Mouse (Mus musculus): ENCODE measurements at regions not wholly inside any gene's neighbourhood (a gene's known extent, or its start where the extent isn't known, plus 50 kb on each side); places are given as distances from the start of the nearest gene placed in this dataset.
A peak's percentile ranks its signal among the peaks of the same experiment; 100 is the strongest.

DNA sequence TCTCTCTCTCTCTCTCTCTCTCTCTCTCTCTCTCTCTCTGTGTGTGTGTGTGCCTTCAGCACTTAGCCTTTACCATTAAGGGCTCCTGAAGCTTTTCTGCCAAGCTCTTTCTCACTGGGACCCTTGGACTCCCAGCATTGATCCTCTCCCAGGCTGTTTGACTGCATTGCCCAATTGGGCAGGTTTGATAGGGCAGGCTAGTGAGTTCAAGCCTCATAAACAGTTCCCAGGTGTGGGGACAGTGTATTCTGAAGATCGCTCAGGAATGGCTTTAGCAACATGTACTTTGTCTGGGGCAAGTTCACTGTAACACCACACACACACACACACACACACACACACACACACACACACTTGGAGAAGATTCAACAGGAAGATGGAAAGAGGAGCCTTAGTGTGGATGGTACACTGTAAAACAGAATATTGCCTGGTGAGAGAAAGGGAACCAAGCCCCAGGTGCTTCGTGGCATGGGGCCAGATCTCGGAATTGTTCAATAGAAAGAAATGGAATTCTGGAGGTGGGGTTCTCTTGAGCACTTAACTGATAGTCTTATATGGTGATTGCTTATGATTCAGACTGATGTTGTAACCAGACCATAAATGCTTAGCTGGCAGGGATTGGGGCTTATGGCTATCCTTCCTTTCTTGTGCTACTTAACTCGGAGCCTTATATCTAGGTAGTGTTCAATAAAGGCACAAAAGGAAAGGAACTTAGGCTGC lies 229.5 kb downstream of the 4933412E24Rik start:
- no peak for ATAC-seq

DNA sequence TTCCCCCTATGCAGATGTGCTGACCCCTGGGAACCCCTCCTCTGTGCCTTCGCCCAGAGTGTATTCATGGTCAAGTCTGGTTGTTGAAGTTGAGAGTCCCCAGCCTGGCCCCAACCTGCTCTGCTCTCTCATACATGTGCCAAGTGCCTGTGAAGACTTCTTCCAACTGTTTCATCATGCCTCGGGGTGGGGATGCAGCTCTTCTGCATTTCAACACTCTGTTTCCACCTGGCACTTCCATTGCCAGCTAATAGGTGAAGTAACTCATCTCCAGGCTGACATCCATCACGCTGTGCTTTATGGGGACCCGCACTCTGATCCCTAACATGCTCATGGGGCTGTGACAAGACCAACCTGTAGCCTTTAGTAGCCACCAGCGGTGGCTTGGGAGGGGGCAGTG lies 230.4 kb downstream of the 4933412E24Rik start:
- ATAC-seq = no peak

DNA sequence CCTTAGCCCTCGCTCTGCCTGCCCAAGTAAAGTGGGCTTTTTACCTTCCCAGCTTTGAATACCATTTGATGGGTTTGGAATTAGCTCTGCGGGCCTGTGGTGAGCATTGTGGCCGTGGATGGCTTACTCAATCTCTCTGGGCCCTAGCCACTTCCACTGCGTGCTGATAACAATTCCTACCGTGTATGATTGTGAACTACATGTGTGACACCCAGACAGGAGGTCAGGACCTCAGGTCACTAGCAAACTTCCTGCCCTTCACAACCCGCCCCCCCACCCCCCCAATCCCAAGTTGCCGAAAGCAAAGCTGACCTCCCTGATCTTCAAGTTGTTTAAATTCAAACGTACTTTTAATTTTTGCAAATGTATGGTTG lies 231.9 kb downstream of the 4933412E24Rik start:
- no peak for ATAC-seq

DNA sequence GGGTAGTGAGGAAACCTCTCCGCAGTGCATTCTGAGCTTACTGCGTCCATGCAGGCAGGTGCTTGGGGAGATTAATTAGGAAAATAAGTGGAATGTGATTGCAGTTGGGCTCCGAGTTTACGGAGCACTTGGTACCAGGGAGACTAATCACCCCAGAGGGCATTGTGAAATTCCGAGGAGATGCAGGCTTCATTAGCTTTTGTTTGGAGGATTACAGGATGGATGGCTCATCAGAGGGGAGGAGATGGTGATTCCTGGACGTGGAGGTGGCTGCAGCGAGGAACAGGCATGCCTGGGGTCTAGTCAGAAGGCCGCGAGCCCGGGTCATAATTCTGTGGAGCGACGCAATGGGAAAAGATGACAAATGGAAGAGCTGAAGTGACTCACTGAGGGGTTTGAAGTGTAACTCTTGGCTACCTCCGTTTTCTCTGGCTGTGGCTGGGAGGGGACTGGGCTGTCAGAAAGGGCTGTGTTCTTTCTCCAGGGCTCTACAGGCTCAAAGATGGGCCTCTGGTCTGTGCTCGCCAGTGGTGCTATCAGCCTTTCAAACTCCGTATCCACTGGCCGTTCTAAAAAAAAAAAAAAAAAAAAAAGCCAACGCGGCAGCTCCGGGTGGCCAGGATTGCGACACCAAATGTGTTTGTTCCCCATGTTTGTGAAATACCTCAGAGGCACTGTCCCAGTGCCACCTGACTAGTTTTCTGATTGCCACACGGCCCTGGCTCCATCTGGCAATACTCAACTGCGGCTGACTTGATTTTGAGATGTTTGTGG lies 232.4 kb downstream of the 4933412E24Rik start:
- ATAC-seq = no peak

DNA sequence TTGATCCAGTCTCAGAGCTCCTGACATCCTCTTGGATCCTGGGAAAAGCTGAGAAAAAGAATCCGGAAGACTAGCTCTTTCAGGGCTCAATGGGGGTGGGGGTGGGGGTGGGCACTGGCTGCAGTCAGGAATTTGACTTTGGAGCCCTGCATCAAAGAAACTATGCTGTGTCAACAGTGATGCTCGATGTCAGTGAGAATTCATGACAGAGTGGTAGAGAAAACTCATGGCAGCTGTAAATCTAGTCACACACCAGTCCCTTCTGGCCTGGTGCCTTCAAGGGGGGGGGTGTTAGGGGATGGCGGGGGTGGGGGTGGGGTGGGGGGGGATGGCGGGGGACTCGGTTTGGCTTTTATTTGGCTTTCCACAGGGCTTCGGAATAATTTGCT lies 233.0 kb downstream of the 4933412E24Rik start:
- no peak for ATAC-seq

DNA sequence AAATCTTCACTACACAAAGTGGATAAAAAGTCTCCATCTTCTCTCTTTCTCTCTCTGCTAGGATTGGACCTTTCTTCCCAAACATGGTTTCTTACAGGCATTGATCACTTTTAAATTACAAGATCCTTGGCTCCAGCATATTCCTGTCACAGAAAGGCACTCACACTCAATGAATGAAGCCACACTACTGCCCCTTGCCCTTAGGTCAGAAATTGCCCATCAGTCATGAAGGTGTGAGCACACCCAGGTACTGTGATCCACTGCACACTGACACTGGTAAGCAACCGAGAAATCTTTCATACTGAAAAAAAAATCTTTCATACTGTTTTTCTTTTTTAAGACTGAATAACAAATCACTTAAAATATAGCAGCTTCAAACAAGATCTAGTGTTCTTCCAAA lies 235.9 kb downstream of the 4933412E24Rik start:
- no peak for ATAC-seq

DNA sequence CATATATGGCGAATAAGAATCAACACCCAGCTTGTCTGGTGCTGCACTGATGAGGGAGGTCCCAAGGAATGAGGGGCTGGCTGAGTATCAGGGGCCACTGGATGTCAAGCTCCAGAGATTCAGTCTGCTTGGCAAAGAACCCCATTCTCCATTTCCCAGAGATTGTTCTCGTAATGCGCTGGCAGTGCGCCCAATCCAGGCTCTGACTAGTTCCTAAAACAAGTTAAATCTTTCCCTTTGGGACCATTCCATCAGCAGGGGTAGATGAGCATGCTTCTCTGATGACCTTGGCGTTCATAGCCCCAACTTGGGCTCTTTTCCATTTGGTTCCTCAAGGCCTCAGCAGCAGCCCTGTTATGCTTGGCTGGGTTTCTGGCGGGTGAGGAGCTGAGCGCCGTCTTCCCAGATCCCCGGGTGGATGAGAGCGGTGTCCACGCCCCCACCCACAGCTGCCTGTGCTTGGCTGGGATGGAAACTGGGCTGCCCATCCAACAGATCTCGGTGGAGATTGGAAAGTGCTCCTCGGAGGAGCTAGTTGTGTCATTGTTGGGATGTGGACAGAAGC lies 239.0 kb downstream of the 4933412E24Rik start:
- ATAC-seq = no peak

DNA sequence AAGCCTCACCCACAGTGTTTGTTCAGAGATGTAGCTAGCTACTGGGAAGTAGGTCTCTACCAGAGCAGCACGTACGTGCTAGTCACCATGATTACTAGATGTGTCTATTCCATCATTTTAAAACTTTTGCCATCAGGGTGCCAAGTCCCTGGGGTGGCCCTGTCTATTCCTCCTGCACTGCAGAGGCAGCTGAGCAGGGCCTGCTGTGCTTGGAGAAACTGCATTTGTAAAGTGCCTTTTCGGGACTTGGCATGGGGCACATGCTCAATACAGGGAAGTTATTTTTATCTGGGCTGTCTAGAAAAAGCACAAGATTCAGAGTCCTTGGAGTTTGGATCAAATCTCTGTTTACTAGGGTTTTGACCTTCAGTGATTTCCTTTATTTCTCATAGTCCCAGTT lies 240.6 kb downstream of the 4933412E24Rik start:
- ATAC-seq = no peak

DNA sequence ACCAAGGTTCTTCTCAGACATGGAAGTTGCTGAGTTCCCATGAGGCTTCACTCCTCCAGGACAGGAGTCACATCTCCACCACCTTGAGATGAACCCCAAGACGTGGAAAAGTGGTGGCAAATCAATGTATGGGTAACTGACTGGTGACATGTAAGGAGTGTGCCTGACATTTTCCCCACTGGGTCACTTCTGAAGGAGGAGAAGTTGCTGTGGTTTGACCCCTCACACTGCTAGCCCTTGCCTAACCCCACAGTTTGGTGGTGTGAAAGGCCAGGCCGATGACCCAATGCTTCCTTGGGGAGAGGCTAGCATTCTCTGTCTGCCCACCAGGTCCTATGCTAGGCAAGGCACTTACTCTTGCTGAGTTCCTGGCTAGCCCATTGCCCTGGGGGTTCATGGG lies 242.4 kb downstream of the 4933412E24Rik start:
- no peak for ATAC-seq

DNA sequence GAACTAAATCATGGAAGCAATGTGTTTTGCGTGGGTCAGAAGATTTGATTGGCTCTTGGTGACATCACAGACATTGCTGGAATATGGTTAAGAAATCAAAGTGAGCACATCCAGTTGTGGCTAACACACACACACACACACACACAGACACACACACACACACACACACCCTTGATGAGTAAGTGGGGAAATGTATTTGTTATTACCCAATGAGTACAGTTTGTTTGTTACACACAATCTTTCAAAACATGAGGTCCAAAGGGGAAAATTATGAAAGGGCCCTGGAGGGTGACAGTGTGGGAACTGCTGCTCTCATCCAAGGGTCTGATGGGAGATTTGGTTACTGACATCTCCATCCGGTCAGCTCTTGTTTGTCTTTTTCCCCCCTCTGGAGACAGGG lies 243.8 kb downstream of the 4933412E24Rik start:
- ATAC-seq = no peak

DNA sequence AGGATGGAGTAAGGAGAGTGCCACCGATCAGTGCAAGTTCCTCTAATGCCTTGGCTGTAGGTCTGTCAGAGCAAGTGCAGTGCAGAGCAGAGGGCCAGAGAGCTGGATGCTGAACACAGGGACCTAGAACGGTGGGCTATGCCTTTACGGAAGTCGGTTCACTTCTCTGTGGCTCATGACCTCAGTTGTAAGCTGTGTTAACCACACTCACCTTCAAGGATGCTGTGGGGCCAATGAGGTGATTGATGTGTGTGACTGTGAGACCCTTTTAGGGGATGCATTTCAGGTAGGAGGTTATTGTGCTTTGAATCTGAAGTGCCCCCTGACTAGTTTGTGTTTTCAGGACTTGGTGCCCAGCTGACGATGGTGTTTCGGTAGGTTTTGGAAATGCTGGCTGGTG lies 254.4 kb downstream of the 4933412E24Rik start:
- peak; percentile 50 for ATAC-seq

DNA sequence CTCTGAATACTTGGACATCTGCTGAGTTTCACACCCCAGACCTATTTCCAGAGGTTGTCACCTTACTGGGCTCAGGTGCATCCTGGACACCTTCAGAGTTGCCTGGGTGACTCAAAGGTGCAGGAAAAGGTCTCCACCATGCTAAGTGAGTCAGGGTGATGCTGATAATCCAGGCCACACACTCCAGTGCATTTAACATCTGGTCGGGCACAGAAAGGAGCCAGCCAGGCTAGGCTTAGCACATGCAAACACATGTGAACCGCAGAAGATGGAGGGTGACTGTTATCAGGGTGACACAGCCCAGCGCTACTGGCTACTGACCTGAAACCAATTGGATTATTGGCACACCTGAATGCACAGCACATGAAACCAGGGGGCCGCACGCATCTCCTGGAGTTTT lies 255.9 kb downstream of the 4933412E24Rik start:
- no peak for ATAC-seq

DNA sequence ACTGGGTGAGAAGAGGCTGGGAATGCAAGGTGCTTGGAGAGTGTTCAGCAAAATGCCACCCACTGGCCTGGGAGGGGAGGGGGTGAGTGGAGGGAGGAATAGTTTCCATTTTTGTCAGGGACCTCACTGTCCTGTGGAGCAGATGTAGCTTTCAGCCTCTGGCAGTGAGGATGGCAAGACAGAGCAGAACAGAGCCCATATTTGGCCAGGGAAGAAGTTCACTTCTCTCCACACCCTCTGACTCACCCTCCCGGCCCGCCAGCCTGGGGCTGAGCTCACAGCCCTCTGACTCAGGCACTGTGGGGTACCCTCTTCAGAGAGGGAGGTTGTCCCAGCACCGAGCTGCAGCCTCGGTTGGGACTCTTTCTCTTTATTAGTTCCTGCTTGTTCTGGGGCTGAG lies 256.8 kb downstream of the 4933412E24Rik start:
- ATAC-seq = no peak

DNA sequence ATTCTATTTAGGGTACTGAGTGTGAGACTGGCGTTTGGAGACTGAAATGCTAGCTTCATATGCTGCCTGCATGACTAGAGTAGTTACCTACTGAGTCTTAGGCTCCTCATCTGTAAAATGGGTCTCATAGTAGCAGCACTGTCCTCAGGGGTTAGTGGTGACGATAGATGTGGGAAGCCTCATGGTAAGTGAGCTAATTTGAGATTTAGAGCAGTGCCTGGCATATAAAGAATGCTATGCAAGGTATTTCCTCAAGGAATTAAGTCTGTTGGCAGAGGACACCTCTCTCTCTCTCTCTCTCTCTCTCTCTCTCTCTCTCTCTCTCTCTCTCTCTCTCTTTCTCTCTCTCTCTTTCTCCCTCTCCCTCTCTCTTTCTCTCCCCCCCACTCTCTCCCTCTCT lies 257.4 kb downstream of the 4933412E24Rik start:
- ATAC-seq = no peak

DNA sequence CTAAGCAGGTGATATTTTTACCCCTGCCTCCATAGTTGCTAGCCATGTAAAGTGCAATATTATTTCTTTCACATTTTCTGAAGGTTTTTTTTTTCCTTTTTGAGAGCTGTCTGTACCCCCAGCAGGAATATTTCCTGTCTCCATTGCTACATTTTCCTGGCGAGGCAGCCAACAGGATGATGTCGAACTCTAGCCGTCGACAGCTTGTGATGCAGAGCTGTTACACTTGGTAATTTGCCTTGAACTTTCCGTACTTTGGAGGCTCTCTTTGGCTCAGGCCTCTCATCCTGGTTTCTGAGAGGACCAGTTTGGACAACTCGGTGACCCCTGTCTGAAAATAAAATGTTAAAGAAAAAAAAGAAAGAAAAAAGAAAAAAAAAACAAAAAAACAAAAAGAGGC lies 260.3 kb downstream of the 4933412E24Rik start:
- no peak for ATAC-seq

DNA sequence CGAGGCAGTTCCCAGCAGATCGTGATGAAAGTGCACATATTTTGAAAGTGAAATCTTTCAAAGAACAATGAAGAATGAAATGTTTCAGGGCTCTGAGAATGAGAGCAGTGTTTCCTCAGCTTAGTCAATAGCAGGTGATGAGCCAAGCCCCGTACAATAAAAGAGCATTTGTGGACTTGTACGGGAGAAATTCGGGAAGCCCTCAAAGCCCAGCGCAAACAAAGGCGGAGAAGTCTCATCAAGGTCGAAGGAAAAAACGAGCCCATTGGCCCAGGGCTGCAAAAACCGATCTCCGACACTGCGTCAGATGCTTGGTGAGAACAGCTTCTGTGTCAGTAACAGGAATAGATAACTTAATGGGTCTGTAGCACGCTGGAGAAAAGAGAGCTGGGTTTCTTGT lies 261.5 kb downstream of the 4933412E24Rik start:
- no peak for ATAC-seq

DNA sequence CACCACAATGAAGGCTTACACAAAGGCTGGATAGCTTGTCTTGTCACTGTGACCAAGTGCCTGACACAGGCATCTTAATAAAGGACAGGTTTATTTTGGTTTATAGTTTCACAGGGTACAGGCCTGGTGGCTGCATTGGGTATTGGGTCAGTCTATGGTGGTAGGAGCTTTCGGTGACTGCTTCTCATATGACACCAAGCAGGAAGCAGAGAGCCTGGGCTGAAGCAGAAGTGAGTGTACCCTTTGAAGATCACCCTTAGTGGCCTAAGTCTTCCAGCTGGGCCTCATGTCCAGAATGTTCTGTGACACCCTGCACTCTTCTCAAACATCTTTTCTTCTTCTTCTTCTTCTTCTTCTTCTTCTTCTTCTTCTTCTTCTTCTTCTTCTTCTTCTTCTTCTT lies 264.1 kb downstream of the 4933412E24Rik start:
- no peak for ATAC-seq

DNA sequence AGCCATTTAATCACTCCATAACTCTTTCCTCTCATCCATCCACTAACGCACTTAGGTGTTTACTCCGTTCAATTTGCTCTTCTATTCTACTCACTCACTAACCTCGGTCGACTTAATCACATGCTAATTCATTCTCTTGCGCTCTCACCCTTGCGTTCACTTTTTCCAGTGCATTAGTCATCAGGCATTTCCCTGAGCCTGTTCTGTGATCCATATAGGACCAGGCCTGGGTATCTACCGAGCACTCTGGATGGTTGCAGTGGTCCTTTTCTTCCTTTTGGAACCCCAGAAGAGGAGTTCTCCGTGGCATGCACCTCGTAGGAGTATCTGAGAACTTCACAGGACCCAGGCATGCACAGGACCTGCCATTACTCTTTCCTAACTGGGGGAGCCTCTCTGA lies 270.1 kb downstream of the 4933412E24Rik start:
- no peak for ATAC-seq

DNA sequence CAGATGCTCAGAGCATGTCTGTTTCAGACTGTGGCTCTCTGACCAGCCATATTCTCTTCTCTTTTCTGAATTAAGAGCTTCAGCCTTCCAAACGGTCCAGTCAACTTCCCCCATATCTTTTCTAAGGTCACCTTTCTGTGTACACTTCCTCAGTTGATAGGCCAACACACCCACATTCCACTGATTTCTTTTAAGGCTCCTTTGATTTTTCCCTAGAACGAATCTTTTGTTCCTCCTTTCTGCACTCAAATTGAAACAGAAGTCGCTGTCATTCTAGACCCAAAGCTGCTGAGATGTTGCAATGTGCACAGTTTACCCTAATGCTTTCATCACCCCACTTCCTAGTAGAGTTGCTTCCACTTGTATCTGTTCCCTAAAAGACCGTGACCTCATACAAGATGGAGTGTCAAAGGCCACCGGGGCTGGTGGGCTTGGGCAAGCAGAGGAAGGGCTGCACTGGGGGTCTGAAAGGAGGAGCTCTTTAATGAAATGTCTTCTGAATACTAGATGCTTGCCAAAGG lies 271.9 kb downstream of the 4933412E24Rik start:
- ATAC-seq = no peak

DNA sequence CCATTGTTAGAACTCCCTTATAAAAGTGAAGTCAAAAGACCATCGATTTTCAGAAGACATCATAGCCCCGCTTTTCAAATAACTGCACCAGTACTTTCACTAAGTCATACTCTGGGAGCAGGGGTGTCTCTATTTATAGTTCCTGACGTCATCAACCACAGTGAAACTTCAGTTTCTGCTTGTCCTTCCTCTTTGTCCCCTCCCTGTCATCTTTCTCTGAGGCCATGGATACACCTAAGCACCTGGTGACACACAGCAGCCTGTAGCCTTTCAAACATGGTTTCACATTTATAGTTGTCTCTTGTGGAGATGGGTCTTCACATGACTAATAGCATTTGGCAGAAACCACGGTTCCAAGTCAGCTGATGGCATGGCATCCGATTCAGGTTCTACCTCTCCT lies 277.2 kb downstream of the 4933412E24Rik start:
- ATAC-seq = peak; percentile 82

DNA sequence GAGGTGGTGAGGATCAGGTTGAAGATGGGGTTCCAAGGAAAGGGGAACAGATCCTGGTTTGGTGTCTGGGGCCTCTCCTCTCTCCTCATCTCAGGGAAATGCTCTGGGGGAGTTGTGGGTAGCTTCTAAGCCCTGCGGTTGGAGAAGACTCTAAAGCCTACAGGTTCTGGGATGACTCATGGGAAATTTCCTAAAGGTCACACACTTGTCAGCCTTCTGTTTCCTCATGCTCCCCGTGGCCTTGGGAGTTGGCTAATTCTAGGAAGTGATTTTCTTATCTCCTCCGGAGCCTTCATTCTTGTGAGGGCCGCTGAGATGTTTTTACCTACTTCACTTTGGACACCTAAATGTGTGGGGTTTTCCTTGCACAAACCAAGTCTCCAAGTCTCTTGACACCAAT lies 279.2 kb downstream of the 4933412E24Rik start:
- ATAC-seq = peak; percentile 24

DNA sequence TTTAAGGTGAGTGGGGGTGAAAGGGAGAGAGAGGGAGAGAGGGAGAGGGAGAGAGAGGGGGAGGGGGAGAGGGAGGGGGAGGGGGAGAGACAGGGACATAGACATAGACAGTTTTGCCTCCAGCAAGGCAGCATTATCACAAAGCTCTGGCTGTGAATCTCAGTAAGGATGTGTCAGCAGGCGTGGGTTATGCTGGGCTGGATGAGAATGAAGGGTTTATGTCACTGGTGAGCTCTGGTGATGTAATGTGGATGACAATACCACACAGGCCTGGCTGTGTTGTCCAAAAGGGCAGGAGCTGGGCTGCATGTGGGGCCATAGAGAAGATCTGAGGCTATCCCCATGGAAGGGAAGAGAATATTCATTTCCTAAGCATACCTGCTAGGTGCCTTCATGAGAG lies 282.0 kb downstream of the 4933412E24Rik start:
- ATAC-seq = no peak

DNA sequence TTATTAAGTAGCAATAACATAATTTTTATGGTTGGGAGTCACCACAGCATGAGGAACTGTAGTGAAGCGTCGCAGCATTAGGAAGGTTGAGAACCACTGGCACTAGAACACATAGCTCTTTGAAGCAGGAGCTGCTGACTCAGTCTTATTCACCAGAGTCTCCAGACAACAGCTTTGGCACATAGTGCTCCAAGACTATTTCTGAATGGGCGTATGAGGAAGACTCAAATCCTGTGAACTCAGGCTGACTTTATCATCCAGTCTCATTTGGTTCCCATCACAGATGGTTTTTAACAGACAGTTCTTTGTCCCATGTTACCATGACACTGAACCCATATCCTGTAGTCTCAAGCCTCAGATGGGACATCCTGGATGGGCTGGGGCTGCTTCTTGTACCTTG lies 282.5 kb downstream of the 4933412E24Rik start:
- ATAC-seq = no peak

All from inflammation-experienced regulatory T-cells, adult 6 months (primary cell).